Mouse (Mus musculus) layer of hippocampus, adult 18-20 months (tissue): ENCODE data around the gene B4galt1. TPM values are rescaled to one million over a fixed set of nuclear protein-coding genes. Genes with fewer than 3 reads are reported as not detected.
A peak's percentile ranks its signal among the peaks of the same experiment; 100 is the strongest.

Source experiments
- DNase-seq, 2 experiments: peaks; one replicate each; pipeline ENCODE4 v3.0.0; 2022; ENCODE audit warnings: low spot score in 2 of 2
- long read RNA-seq: library from polyadenylated mRNA; stranded (forward); transcript quantifications from one replicate; pipeline ENCODE4 v2.0.0, GENCODE M21; 2021
- total RNA-seq, 2 experiments: library from RNA; stranded (reverse); gene quantifications; 2 replicates each; pipeline ENCODE4 v1.2.3; 2021

Gene B4galt1
- total RNA-seq: 1 to 10 TPM; 7.0 to 7.6 TPM
- long read RNA-seq, partial matches to known transcripts: 0 of 5 reads
- long read RNA-seq, other reads (novel, unspliced or antisense): 3 of 5 reads

DNA sequence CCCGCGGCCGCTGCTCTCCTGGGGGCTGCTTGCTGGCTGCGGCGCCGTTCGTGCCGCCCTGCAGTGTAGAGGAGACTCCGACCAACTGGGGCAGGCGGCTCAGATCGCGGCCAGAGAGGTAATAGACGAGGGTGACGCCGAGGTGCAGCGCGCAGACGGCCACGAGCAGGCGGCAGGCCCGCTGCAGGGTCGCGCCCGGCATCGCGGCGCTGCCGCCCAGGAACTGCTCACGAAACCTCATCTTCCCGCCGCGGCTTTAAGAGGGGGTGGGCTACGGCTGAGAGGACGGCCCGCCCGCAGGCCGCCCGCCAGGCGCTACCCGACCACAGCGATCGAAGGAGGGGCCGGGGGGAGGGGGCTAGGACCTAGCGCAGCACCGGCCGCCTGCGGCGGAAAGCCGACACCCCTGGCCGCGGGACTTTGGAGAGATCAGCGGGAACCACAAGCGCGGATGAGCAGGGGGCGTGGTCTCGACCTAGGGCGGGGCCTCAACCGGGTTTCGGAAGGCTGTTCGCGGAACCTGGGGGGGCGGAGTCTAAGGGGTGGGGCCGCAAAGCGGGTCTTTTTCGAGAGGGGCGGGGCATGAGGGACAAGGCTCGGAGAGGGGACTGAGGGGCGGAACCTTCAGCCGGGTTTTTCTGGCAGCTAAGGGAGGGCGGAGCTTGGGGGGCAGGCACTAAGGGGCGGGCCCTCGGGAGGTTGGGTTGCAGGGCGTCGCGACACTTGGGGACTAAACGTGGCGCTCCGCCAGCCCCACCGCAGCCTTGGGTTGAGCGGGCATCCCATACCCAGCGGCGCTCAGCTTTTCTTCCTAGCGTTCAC is at the start of gene B4galt1:
B4galt1 (minus strand) TSS at position 441 of the 822 bp plus-strand sequence.
- DNase-seq: peak; percentile 88 to 94

DNA sequence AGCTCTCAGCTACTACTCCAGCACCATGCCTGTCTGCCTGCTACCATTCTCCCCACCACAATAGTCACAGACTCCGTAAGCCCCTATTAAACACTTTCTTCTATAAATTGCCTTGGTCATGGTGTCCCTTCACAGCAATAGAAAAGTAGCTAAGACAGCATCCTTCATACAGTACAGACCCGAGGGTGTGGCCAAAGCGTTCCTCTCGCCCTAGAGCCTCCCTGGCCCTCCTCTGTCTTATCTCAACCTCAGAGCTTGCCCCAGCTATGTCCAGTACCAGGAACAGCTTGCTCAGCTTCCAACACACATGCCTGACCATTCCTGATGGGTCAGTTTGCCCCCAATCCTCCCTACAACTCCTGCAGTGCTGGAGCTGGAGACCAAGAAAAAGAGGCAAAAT is 46.8 kb upstream of the B4galt1 start:
- no peak for DNase-seq

DNA sequence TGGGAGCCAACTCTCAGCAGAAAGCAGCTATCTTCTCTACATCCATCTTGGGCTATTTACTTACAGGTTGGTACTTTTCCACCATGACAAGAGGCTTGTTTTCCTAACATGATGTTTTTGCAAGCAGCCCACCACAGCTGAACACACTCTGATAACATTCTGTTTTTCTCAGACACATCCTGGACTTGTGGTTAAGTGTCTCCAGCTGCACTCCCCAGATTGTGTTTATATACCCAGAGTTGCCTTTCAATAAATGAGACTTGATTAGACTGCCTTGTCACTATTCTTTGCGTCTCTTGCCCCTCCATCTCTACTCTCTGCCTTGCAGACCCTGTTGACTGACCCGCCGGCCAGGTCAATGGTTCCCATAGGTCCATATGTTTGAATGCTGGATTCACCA is 46.3 kb upstream of the B4galt1 start:
- DNase-seq: no peak

DNA sequence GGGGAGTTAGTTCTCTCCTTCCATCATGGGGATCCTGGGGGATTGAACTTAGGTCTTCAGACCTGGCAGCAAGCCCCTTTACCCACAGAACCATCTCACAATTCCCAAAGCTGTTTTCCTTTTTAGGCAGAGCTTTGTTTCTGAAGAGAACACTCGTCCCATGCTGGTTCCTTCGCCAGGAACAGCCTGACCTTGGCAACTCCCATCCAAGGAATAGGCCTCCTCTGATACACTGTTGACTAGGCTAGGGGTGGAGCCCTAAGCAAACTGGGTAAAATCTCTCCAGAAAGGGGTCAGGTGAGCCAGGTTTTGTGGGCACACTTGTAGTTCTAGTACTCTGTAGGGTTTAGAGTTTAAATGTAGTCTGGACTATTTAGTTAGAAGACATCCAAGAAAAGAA is 45.5 kb upstream of the B4galt1 start:
- no peak for DNase-seq

DNA sequence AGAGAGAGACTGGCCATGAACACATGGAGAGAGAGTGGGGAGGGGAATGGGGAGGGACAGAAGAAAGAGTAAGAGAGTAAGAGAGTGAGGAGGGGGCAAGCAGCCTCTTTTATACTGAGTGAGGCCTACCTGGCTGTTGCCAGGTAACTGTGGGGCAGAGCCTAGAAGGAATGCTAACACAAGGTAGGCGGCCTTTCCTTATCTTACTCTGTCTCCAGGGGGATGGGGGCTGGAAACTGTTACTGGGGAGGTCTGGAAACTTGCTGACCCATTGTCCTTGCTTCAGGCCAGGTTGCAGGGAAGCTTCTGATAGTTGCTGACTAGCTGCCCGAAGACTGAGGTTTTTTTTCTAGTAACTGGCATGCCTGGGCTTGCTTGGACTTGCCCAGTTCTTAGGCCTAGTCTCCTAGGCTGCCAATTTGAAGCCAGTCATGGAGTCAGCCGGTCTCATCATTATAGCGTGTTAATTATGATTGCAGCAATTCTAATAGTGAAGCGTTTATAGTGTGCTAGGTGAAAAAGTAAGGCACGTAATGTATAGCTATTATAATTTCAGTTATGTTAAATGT is 44.8 kb upstream of the B4galt1 start:
- DNase-seq: no peak

DNA sequence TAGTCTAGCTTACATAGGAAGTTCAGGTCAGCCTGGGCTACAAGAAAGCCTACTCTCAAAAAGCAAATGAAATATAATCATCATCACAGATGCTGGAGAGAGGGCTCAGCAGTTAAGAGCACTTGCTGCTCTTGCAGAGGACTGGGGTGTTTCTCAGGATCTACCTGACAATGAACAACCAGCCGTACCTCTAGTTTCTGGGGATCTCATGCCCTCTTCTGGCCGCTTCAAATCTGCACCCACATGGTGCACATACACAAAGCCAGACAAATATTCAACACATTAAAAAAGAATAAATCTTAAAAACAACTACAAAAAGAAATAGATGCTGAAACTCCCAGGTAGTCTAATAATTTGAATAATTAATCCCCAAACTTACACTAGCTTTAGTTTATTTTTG is 41.8 kb upstream of the B4galt1 start:
- no peak for DNase-seq

DNA sequence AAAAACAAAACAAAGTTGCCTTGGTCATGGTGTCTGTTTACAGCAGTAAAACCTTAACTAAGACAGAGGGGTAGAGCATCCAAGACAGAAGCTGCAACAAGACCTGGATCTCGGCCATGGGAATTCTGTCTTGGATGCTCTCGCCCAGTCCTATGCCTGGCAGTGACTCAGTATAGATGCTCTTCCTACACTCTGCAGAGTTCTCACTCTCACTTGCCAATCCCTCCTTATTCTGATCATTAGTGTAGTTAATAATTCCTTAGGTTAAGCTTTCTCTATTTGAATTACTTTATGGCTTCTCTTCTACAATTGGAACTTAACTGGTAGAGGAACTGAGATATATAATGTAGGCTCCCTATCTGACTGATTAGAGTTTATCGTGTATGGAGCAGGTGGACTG is 41.3 kb upstream of the B4galt1 start:
- DNase-seq: no peak

DNA sequence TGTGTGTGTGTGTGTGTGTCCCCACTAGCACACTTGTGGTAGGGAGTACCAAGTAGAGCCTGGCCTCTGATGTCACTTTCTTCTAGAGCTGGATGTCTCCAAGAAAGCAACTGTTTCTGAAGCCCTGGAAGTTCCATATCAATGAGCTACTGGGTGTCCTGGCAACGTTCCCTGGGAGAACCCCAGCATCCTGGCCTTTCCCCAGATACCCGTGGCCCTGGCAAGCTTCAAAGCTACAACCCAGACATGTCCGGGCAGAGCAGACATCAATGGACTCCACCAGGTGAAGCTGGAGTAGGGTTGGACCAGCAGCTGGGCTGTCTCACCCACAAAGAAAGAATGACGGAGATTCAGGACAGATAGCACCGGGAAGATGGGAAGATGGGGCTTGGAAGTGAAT is 37.4 kb upstream of the B4galt1 start:
- no peak for DNase-seq

DNA sequence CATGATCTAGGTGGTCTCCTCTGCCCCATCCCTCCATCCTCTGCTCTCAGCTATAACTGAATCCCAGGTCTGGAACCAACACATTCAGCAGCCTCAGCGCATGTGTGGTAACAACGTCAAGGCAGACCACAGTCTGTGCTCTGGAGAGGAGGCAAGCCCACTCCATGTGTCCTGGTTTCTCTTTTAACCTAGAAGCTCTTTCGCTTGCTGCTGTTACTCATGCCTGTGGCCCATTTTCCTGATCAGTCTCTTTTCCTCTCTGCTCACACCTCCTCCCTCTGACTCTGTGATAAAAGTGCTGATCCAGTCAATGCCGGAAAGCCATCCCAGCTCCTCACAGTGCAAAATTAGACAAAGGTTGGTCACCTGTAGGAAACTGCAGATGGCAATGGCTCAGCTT is 36.2 kb upstream of the B4galt1 start:
- no peak for DNase-seq

DNA sequence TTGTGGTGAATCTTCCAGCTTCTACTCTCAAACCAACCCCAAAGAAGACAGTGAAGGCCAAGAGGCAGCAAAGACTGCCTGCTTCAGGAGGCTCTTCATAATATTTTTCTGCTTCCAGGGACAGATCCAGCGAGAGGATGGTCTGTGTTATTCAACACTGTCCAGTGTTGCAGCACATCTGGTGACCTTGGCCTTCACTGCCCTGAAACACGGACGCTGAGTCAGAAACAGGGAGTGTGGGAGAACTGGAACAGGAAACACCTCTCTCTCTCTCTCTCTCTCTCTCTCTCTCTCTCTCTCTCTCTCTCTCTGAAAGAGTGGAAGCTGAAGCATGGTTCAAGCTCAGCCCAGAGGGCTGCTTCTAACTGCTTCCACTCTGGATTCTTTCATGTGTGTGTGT is 35.4 kb upstream of the B4galt1 start:
- no peak for DNase-seq

DNA sequence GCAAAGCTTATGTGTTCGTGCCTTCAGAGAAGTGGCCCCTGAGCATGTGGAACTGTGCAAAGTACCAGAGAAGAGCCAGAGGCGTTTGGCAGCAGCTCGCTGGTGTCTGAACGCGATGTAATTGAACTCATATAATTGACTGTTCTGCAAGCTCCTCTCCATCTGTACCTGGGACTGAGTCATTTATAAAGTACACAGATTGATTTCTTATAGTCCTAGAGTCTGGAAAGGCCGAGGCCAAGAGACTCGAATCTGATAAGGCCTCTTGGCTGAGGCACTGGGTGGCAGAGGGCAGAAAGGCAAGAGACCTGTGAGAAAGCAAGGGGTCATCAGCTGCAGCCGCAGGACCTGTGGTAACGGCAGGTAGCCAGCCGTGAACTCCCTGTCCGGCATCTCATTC is 35.0 kb upstream of the B4galt1 start:
- no peak for DNase-seq

DNA sequence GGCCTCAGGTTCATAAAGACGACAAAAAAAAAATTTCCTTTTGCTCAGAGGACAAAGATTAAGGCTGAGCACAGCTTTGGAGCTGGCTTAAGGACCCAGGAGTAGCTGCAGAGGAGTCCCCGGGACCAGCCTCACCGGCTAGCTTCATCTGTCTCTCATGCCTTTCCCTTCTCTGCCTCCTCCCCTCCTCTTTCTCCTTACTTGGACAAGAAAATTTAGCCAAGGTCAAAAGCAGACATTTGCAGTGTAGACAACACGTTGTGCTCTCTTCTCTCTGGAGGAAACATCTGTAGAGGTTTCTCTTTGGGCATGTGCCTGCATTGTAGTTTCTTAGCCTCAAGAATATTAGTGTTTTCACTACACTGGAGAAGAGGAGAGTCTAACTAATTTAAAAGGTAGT is 32.1 kb upstream of the B4galt1 start:
- no peak for DNase-seq

DNA sequence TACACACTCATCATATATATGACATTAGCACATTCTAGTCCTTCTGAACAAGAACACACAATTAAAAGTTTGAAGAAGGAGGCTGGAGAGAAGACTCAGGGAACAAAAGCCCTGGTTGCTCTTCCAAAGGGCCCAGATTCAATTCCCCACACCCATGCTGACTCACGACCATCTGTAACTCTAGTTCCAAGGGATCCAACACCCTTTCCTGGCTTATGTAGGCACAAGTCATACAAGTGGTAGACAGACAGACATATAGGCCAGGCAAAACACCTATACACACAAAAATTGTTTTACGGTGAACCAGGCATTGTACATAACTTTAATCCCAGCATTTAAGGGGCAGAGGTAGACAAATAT is 31.3 kb upstream of the B4galt1 start:
- peak; percentile 35 to 77 for DNase-seq

DNA sequence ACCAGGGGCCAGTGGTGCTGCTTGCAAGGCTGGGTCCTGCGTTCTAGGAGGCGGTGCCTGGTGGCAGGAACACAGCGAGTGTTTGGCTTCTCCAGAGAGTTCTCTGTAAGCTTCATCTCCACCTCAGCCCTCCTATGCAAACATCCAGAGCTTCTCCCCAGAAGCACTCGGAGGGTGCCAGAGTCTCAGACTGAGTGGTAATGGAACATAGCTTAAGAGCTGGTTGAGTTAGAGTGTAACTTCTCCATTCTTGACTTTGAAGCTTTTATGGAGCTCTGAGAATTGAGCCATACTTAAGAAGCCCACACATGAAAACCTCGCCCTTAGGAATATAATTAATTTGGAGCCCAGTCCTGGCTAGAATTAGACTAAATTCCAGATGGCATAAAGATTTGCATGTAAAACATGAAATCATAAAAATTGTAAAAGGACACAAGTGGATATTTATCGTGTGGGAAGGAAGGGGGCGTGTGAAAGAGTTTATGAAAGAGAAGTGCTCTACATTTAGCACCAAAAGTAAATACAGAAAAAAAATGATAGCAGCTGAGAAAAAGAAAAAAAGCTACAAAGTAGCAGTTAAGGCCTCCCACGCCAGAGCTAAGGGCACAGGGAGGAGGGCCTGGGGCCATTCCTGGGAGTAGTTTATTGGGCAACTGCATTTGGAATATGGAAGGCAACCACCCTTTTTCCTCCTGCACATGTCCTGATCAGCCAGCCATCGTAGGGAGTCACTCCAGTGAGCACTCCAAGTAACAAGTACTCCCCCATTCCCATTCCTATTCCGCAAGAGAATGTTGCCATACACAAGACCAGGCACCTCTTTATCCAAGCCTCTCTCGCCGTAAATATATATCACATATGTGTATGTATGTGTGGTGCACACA is 30.7 kb upstream of the B4galt1 start:
- DNase-seq: peak; percentile 9 to 74

DNA sequence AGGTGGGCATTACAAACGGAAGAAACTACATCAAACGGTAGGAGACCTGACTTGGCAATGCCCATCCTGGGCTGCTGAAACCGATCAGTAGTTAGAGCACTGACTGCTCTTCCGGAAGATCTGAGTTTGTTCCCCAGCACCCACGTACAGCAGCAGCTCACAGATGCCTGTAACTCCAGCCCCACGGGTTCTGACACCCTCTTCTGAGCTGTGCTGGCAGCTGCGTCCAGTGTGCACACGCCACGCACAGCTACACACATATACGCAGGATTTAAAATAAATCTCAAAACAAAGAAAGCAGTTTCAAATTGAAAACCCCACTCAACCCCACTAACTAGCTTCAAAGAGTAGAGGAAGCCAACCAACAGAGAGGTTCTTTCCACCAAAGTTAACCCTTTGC is 29.4 kb upstream of the B4galt1 start:
- no peak for DNase-seq

DNA sequence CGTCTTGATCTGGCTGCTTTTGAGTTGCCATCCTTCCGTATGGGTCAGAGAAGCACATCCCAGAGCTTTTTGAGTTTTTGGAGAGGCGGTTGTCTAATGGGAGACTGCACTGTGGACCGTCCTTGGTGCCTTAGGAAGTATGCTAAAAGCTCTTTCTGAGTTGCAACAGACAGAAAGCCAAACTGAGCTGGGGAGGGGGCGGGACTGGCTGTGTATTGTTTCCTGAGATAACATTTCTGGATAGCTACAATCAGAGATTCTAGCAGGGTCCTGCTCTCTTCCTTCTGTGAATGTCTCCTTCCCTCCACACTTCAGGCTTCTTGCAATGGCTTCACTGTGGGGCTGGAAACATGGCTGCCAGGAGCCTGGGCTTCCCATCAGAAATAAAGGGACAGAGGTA is 23.7 kb upstream of the B4galt1 start:
- DNase-seq: no peak

DNA sequence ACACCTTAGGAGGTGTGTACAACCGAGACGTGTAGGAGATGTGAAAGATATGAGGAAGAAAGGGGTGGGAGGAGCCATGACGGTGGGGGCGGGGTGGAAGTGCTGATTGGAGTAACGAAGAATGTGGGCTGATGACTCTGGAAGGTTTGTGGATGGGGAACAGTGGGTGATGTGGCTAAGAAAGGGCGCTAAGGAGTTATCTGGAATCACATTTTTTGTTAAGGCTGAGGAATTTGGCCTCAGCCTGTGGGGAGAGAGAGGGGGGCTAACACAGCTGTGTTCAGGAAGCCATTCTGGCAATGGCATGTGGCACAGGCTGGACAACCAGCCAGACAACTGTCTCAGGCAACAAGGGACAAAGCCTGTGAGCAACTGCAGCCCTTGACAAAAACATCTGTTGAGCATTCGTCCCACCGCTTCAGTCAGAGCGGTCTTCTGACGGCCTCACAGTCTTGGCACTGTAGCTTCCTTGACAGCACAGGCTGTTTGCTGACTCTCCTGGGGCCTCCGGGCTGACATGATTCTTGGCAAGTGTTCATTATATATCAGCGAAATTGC is 23.1 kb upstream of the B4galt1 start:
- DNase-seq: no peak

DNA sequence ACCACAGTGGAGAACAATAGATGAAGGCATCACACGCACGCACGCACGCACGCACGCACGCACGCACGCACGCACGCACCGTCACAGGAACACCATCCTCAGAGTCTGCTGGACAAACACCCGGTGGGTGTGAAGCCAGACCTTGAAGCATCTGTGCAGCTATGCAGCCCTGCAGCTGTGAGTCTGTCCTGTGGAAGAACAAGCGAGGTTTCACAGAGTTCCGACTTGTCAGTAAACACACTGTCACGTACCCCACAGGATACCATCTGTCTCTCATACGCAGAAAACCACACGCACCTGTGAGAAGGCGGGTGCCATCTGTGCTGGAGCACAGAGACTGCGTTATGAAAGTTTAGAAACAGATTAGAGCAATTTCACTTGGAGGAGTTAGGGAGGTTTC is 22.0 kb upstream of the B4galt1 start:
- peak; percentile 89 to 95 for DNase-seq

DNA sequence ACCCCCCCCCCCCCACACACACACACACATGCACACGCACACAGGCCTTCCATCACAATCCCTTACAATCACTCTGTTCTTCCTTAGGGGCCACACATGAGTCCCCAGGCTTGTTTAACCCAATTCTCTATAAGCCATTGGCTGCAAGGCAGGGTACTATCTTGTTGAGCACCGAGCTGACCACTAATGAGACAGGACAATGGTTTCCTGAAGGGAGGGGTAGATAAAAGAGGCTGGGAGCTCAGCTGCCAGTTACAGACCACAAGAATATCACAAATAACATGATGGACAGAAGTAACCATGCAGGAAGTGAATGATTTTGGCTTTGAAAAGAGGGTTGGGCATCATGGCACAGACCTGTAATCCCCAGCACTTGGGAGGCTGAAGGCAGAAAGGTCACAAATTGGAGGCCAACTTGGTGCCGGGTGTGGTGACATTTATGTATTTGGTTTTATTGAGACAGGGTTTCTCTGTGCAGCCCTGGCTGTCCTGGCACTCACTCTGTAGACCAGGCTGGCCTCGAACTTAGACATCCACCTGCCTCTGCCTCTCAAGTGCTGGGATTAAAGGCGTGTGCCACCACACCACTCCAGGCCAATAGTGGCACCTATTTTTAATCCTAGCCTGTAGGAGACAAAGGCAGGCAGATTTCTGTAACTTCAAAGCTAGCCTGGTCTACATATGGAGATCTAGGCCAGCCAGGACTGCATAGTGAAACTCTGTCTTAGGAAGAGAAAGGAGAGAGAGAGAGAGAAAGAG is 21.2 kb upstream of the B4galt1 start:
- no peak for DNase-seq

DNA sequence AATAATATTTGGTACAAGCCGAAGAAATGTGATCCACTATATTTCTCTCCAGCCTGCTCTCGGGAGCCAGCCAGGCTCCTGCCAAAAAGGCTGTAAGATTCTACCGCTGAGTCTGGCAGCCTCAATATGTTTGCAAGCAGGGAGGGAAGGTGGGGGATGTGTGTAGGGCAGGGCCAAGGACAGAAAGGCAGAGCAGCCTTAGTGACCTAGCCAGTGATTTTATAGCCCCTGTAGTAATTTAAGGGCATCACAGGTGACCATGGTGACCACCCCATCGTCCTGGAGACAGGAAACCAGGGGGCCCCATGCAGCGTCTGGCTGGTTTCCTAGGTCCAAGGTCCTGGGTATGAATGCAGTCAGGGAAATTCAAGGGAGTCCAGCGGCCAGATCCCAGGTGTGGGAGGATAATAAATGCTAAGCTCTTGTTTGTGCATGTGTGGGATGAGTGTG is 20.4 kb upstream of the B4galt1 start:
- peak in 1 of 2 experiments; percentile 40 for DNase-seq

DNA sequence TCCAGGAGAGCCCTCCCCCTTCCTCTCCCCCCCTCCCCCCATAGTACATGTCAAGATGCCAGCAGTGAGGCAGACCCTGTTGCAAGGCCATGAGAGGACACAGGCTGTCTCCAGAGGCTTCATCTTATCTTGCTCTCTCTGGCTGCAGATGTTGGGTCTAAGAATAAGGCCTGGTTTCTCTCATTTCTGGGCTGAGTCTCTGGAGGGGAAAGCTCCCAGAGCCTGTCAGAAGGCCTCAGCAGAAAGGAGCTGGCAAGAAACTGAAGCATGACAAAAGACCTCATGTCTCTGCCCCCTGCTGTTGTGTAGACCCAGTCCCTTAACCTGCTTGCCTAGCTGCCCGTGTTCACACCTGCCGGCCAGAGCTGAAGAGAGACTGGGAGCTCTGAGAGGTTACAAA is 19.5 kb upstream of the B4galt1 start:
- no peak for DNase-seq
